Mouse (Mus musculus) hindbrain, embryonic 14.5 days (tissue): ENCODE measurements at regions not wholly inside any gene's neighbourhood (a gene's known extent, or its start where the extent isn't known, plus 50 kb on each side); places are given as distances from the start of the nearest gene placed in this dataset.

Experiments used
- ATAC-seq: fragments of 200-750 bp; cut with Nextera tagmentation; 2 replicates; pipeline ENCODE4 v1.8.0; 2017; ENCODE audit warnings: moderate number of reproducible peaks, mild to moderate bottlenecking, moderate TSS enrichment, moderate library complexity; ENCODE audit not compliant: low FRiP score
- DNase-seq: peaks from one replicate; pipeline ENCODE4 v3.0.0-alpha.2; 2015; ENCODE audit warnings: low spot score
- H3K27ac ChIP-seq: fragments of 300-500 bp; sonication (generic); 2 replicates; pipeline ENCODE4 v1.5.1; 2014; ENCODE audit warnings: mild to moderate bottlenecking, moderate library complexity
- H3K27me3 ChIP-seq: fragments of 300-500 bp; sonication (generic); 2 replicates; pipeline ENCODE4 v1.6.1; 2014; ENCODE audit warnings: mild to moderate bottlenecking, low read length, mixed read lengths; ENCODE audit not compliant: control insufficient read depth, insufficient read depth
- H3K36me3 ChIP-seq: fragments of 300-500 bp; sonication (generic); replicated peaks from 2 replicates; pipeline ENCODE4 v1.6.1; 2014; ENCODE audit not compliant: control insufficient read depth, insufficient read depth
- H3K4me1 ChIP-seq: fragments of 300-500 bp; sonication (generic); replicated peaks from 2 replicates; pipeline ENCODE4 v1.6.1; 2014; ENCODE audit warnings: antibody characterized with exemption, low read length, mixed read lengths; ENCODE audit not compliant: control insufficient read depth, insufficient read depth
- H3K4me2 ChIP-seq: fragments of 300-500 bp; sonication (generic); replicated peaks from 2 replicates; pipeline ENCODE4 v1.6.1; 2014; ENCODE audit warnings: mild to moderate bottlenecking, moderate library complexity
- H3K4me3 ChIP-seq: fragments of 300-500 bp; sonication (generic); replicated peaks from 2 replicates; pipeline ENCODE4 v1.5.1; 2014; ENCODE audit warnings: mild to moderate bottlenecking, low read length
- H3K9ac ChIP-seq: fragments of 300-500 bp; sonication (generic); 2 replicates; pipeline ENCODE4 v1.6.1; 2014
- H3K9me3 ChIP-seq: fragments of 300-500 bp; sonication (generic); 2 replicates; pipeline ENCODE4 v1.6.1; 2016; ENCODE audit warnings: low read length; ENCODE audit not compliant: control insufficient read depth
- WGBS: fragments of 180-500 bp; shearing (Covaris S2); extraction: QIAGEN DNeasy Blood & Tissue Kit; methylation state at CpG from one replicate; pipeline ENCODE4 v1.1.7; 2014; 5-methylcytosine and 5-hydroxymethylcytosine counted together

GRCm38 (mm10) chr1:29595003-29595402 is 815.0 kb upstream of the Gm597 start:
- no peak overlapping the region for H3K27ac ChIP-seq
- peak; percentile 13 for DNase-seq
- no peaks in the 10 kb centered on the region for H3K27me3 ChIP-seq
- H3K4me3 ChIP-seq: no peak overlapping the region
- H3K4me2 ChIP-seq: no peak overlapping the region
- 44% methylated on average over 1 of the region's 1 CpGs for WGBS
- H3K36me3 ChIP-seq: no peaks in the 10 kb centered on the region
- no peaks in the 10 kb centered on the region for H3K4me1 ChIP-seq
- no peak overlapping the region for H3K9ac ChIP-seq
- no peaks in the 10 kb centered on the region for H3K9me3 ChIP-seq
- ATAC-seq: no peak

- Histone ChIP-seq H3K27me3 (no peaks in the 10 kb centered on the region), H3K9me3 (no peaks in the 10 kb centered on the region), H3K4me1 (no peaks in the 10 kb centered on the region), H3K4me3 (no peak overlapping the region), H3K4me2 (no peak overlapping the region), H3K36me3 (no peaks in the 10 kb centered on the region), H3K9ac (no peak overlapping the region), H3K27ac (no peak overlapping the region)
- no peak for DNase-seq
- ATAC-seq: no peak
- whole genome bisulfite sequencing: 59% methylated on average over 3 of the region's 3 CpGs
These were observed 807.8 kb upstream of the Gm597 start for GRCm38 (mm10) chr1:29587810-29588209.
